10 mouse cellular contexts compared by ENCODE assay signal in genomic region chr4:85513288-85513687, GRCm38 (mm10). TPM values are rescaled to one million over a fixed set of nuclear protein-coding genes. Genes with fewer than 3 reads are reported as not detected.
A peak's percentile ranks its signal among the peaks of the same experiment; 100 is the strongest.
DNase-seq lines count a peak whose midpoint lies in the region; ATAC-seq and TF ChIP-seq lines count a peak whose summit lies in the region.
"Had no signal": no experiment of that assay in that cellular context is flagged by ENCODE, and none has a peak within 500 bp of the region (broad histone marks: within the 10 kb centered on the region; RNA-seq: fewer than 3 reads in every experiment).

No protein-coding gene starts in this region.

- no peak for ATAC-seq in hindbrain, embryonic 16.5 days

- no peak overlapping the region for H3K27ac ChIP-seq in hindbrain, embryonic 16.5 days (ENCODE audit: low read depth, low read length)
- H3K27ac ChIP-seq in thymus, adult 2 months (ENCODE audit: control insufficient read depth, insufficient read depth, low read length), result no peak overlapping the region
- H3K27ac ChIP-seq: macrophage had no signal

- H3K27me3 ChIP-seq in hindbrain, embryonic 16.5 days (replicated peaks; ENCODE audit: control insufficient read depth, insufficient read depth, low read length), result no peaks in the 10 kb centered on the region
- no peaks in the 10 kb centered on the region for H3K27me3 ChIP-seq in thymus, adult 2 months (ENCODE audit: control insufficient read depth, insufficient read depth, low read length)
- H3K27me3 ChIP-seq: CH12.LX had no signal

- no peak for TF ChIP-seq CTCF in thymus, adult 2 months (IDR thresholded peaks at IDR 0.05; ENCODE audit: borderline replicate concordance, control insufficient read depth, extremely low read depth, insufficient read depth, low read length, poor library complexity)

- no peak overlapping the region for H3K9ac ChIP-seq in hindbrain, embryonic 16.5 days (ENCODE audit: low read depth, low read length)

- intact Hi-C loops in gastrocnemius, postnatal 14 days (cut with DNase I; ENCODE audit: low total_unique reads), result no loop called here

- no peak for TF ChIP-seq POLR2A in thymus, adult 2 months (IDR thresholded peaks at IDR 0.05; ENCODE audit: control insufficient read depth, extremely low read depth, insufficient read depth, low read length, poor library complexity)

- H3K4me1 ChIP-seq in hindbrain, embryonic 16.5 days (ENCODE audit: control insufficient read depth, insufficient read depth, low read depth, low read length), result peaks cover 12% of the 10 kb centered on the region
- no peaks in the 10 kb centered on the region for H3K4me1 ChIP-seq in thymus, adult 2 months (replicated peaks; ENCODE audit: control insufficient read depth, insufficient read depth, low read length)

- H3K4me2 ChIP-seq in hindbrain, embryonic 16.5 days (ENCODE audit: low read length), result peak overlapping the region; percentile 99

- WGBS in hindbrain, embryonic 16.5 days, result 34% methylated on average over 7 of the region's 7 CpGs
- WGBS in thymus, adult 2 months, result 55% methylated on average over 7 of the region's 7 CpGs

- H3K36me3 ChIP-seq in hindbrain, embryonic 16.5 days (ENCODE audit: control insufficient read depth, insufficient read depth, low read length), result no peaks in the 10 kb centered on the region
- H3K36me3 ChIP-seq in thymus, adult 2 months (ENCODE audit: control insufficient read depth, insufficient read depth, low read length), result no peaks in the 10 kb centered on the region

- H3K4me3 ChIP-seq in hindbrain, embryonic 16.5 days (ENCODE audit: low read length), result peak overlapping the region; percentile 57
- H3K4me3 ChIP-seq in thymus, adult 2 months (ENCODE audit: control insufficient read depth, insufficient read depth, low read length), result no peak overlapping the region

- H3K9me3 ChIP-seq in hindbrain, embryonic 16.5 days (ENCODE audit: control insufficient read depth, low read length), result no peaks in the 10 kb centered on the region

- peak; percentile 2 for DNase-seq in embryo, embryonic 10.5 days (ENCODE audit: low spot score)
- DNase-seq in embryo, embryonic 11 days, result no peak
- peak; percentile 42 for DNase-seq in gastrocnemius, postnatal 14 days
- peak; percentile 85 to 88 for DNase-seq in lung, adult 18-20 months
- DNase-seq in retina, embryonic 14.5 days (ENCODE audit: low spot score), result peak; percentile 11
- no peak for DNase-seq in thymus, adult 2 months
- no peak for DNase-seq in frontal cortex, postnatal 25 days (ENCODE audit: low spot score in 2 of 2)

RNA-seq across cellular contexts. Expression of gene Adamtsl1, which starts 0.7 kb away (rescaled TPM):
- 10 to 100 TPM; 12.0 to 14.3 TPM for total RNA-seq in gastrocnemius, postnatal 14 days (2021)
- 10.5 and 12.5 TPM in 2 replicates for polyA plus RNA-seq in hindbrain, embryonic 16.5 days (2015; fragmentation: Nextera tagmentation; extraction: Ambion mirVana)
- polyA plus RNA-seq in thymus, adult 2 months (2012; rRNA removed), result 1.0 and 1.1 TPM in 2 replicates
- total RNA-seq: CH12.LX had no signal
- polyA plus RNA-seq: macrophage had no signal

Comparison
In these comparisons a context has a peak if more than half of its experiments do, and no peak if none do; other contexts are left out.
1. DNase-seq: peak in embryo, embryonic 10.5 days (single experiment), gastrocnemius, postnatal 14 days (single experiment), lung, adult 18-20 months (2 of 2) and retina, embryonic 14.5 days (single experiment); none in embryo, embryonic 11 days (single experiment), thymus, adult 2 months (single experiment) and frontal cortex, postnatal 25 days (0 of 2).